Mouse (Mus musculus): ENCODE data around the gene Apeh.
A peak's percentile ranks its signal among the peaks of the same experiment; 100 is the strongest.

Gene Apeh

DNA sequence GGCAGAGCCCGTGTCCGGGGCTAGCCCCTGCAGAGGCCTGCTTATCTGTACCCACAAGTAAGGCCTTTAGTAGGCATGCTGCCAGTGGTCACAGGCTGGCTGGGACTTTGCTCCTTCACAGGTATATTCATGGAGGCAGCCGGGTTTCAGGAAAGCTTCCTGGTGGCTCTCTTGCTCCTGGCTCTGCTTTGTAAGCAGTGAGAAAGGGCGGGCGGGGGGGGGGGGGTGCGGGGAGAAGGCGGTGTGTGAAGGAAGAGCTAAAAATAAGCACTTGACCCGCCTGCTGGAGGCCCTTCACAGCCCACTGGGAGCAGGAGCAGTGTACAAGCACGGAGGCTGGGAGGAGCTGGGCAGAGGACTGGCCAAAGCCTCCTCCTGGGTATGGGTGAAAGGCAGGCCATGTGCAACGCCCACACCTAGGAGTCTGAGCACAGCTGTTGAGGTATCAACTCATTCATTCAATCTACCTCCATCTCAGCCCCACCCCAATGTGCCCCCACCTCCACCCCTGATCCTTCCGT, 25.5 kb upstream of the Apeh start:
- peak in 1 of 2 experiments; percentile 51 for DNase-seq

DNA sequence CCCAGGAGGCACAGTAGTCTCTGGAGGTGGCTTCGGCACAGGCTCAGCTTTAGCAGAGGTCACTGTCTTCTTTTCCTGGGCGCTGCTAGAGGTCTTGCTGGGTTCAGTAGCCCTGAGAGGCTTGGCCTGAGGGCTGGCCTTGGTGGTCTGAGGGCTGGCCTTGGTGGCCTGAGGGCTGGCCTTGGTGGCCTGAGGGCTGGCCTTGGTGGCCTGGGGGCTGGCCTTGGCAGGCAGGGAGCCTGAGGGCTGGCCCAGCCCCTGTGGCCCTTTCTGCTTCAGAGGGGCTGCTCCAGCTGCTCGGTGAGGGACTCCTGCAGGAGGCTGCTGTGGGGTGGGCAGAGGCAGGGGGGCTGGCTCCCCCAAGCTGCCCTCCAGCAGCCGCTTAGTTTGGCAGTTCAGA, 22.7 kb upstream of the Apeh start:
- DNase-seq: no peak

DNA sequence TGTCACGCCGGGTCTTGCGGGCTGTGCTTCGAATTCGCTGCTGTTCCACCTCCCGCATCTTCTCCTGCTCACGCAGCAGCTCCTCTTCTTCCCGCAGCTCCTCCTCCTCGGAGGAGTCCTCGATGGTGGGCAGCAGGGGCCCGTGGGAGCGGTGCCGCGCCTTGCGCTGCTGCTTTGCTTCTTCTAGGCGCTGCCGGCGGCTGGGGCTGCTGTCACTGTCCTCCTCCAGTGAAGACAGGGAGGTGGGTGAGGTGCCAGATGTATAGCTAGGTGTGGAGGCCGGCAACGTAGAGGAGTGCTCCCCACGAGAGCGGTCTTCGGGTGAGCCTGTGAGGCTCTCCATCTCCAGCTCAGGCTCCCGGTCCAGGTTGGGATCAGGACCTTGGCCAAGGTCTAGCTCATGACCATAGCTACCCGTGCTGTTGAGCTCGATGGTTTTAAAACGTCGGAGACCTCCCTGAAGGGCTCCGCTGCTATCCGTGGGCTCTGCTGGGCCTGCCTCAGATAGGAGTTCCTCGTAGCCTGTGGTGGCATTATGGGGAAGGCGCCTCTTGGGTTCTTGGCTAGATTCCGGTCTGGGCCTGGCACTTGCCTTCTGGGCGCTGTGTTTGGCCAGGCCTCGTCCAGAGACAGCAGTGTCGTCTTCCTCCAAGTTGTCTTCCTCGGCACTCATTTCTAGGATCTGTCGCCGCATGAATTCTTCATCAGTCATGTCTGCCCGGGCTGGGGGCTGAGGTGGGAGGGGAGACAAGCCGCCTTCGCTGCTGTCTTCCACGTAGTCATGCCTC, 21.1 kb upstream of the Apeh start:
- no peak for DNase-seq

DNA sequence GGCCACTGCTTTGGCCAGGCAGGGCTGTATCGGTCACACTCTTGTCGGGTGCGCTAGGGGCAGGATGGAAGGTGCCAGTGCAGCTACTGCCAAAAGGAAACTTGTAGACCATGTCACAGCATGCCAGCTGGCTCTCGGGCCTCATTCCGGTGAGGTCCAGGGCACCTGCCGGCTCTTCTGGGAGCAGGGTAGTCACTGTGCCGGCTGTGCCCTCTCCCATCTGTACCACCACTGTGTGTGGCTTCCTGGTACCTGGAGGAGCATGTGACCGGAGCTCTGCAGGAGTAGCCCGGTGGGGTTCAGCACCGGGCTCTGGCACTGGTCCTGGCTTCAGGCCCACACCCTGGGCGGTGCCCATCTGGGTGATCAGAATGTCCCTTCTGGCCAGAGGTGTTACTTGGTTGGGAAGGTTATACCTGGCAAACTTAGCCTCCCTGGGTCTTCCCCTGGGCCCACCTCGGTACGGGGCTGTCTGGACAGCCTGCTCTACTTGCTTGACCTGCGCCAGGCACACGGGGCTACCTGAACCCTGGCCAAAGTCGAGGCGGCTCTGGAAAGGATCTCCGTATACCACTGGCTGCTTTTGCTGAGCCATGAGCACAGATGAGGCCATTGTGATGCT, 18.4 kb upstream of the Apeh start:
- DNase-seq: peak; percentile 76 to 77

DNA sequence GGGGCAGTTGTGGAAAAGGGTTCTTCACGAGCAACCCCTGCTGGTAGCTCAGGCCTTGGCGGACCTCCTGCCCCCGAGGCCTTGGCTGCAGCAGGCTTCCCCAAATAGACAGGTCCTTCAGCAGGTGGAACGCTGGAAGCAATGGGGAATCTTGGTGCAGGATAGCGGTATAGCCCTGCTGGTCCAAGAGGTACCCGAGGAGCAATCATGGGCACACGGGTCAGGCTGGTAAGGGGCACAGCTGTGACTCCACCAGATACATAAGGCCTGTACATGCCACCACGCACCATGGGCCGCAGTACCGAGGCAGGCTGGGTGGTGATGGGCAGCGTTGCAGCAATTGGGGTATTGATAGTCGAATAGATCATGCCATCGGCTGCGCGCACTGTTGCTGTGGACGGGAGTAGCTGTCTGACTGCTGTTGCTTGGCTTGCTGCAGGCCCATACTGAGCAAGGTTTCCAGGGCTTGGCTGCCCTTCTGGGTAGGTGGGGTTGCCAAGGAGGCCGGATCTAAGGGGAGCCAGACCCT, 17.3 kb upstream of the Apeh start:
- peak in 1 of 2 experiments; percentile 50 for DNase-seq

DNA sequence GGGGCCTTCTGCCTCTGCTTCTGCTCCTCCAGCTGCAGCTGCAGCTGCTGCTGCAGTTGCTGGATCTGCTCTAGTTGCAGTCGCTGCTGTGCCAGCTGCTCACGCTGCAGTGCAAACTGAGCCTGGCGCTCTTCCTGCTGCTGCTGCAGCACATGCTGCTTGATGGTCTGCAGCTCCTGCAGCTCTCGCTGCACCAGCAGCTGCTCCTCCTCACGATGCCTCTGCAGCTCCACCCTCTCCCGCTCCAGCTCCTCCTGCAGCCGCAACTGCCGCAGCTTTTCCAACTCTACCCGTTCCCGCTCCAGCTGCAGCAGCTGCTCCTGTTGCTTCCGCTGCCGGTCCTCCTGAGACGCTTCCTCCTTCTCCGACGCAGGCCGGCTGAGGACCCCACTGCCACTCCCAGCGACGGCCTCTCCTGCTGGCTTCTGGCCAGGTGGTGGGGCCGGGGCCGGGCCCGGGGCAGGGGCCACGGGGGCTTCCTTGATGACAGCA, 16.7 kb upstream of the Apeh start:
- no peak for DNase-seq

DNA sequence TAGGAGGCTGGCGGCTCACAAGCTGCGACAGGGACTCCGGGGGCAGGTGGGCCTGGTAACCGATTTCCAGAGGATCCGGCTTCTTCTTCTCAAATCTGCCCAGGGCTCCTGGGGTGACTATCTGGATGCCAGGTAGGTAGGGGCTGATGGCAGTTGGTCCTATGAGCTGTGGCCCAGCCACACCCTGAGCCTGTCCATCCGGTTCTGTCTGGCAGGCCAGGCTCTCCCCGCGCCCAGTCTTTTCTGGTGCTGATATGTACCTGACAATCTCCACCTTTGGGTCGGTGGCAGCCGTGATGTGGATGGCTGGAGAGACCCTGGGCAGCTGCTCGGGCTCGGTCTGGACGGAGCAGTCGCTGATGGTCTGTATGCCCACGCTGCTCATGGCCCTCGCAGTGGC, 15.8 kb upstream of the Apeh start:
- no peak for DNase-seq

DNA sequence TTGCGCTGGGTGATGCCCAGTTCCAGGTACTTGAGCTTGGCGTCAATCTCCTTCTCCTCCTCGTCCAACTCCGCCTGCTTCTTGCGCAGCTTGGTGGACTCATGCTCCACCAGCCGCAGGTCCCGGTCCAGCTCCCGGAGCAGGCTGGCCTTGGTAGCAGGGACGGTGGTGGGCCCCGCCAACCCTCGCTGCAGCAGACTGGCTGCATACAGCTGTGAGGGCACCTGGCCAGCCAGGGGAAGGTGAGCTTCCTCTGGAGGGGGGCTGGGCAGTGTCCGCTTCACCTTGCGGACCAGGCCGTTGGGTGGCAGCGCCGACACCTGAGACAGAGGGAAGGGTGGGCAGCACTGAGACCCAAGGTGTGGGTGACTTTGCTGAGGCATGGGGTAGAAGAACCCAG, 13.5 kb upstream of the Apeh start:
- no peak for DNase-seq

DNA sequence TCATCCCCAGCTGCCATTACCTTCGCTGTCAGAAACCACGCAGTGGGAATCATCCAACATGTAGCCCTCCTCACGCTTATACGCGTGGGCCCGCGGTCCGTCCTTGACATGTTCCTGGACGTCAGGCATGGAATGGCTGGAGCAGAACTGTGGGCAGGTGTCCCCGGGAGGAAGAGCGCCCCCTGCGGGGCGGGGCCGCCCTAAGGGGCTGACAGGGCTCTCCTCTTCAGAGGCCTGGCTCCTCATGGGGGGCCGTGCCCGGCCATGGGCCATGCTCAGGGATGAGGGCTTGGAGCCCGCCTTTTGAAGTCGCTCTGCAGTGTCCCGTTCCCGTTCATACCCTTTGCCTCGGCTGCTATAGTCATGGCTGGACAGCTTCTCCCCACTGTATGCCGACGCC, 11.7 kb upstream of the Apeh start:
- DNase-seq: no peak

DNA sequence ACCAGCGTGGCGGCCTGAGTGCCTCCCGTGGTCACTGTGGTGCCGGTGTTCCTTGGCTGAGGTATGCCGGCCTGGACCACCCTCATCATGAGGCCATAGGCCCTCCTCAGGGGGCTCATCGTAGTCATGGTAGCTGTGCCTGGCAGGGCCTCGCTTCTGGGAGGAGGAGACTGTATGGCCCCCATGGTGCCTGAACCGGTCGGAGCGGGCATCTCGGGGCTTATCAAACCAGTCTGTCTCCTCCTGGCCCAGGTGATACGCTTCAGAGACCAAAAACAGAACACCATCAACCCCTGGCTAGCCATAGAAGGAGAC, 11.1 kb upstream of the Apeh start:
- DNase-seq: no peak

DNA sequence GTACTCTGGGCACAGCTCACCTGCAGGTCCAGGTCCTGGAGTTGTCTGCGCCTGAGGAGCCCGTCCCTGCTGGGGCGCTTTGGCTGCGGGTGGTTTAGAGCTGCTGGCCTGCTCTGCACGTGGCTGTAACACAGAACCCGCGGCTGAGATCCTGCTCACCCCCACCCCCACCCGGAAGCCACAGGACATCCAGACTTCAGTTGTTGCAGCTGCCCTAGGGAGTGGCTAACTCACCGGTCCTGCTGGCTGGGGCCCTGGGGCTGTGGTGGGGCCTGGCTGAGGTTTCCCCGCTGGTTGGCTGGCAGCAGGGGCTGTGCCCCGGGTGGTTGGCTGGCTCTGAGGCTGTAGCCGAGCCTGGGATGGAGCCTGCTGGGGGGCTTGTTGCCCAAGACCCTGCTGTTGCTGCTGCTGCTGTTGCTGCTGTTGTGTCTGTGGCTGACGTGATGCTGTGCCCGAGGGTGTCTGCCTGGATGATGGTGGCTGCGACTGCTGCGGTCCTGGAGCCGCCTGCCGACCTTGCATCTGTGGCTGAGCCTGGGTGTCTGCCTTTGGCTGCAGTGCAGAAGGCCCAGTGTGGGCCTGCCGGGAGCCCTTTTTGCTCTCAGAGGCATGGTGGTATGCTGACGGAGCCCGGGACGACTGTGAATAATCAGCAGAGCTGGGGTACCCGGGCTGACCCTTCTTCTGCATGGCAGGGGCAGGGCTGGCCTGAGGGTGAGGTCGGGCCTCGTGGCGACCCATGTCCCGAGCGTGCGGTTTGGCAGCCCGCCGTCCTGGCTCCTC, 10.6 kb upstream of the Apeh start:
- peak; percentile 63 to 64 for DNase-seq

DNA sequence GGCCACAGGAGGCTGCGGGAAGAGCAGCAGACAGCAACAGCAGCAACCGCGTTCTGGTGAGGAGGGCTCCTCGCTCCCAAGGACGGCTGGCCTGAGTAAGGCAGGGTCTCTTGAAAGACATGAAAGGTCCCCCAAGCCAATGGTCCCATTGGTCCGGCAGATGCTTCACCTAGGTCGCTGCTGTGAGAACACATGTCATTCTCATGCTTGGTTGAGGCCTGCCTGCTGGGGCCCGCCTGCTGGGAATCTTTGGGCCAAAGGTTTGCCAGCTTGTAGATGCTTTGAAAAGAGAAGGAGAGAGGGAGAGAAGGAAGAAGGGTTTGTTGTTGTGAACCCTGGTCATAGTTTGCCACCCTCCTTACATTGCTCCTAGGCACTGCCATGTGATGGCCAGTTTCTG, 5.2 kb upstream of the Apeh start:
- DNase-seq: peak; percentile 60 to 62

DNA sequence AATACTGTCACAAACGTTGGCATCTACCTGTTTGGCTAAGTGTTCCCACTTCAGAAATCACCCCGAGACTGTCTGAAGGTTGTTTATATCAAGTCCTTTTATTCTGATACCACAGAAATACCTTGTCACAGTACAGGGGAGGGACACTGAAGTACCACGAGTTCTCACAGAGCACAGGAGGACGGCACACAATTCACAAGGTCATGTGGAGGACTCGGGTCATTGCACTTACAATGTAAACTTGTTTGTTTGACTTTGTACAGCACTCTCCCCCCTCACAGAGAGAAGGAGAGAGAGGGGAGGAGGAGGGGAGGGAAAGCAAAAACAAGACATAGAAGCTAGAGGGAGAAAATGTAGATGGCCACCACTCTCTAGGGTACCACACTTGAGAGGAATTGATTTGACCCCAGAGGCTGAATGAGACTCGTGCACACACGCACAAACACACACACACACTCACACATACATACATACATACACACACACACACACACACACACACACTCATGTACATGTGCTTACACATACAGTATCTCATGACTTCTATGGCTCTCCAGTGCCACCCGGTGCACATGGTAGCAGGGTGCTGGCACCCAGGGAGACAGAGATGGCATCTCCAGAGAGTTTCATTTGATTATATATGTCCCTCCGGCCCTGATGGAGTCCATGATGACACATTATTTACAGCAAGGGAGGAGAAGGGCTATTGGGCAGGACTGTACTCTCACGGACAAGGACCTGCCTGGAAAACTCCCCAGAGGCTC, 1.7 kb upstream of the Apeh start:
- no peak for DNase-seq

DNA sequence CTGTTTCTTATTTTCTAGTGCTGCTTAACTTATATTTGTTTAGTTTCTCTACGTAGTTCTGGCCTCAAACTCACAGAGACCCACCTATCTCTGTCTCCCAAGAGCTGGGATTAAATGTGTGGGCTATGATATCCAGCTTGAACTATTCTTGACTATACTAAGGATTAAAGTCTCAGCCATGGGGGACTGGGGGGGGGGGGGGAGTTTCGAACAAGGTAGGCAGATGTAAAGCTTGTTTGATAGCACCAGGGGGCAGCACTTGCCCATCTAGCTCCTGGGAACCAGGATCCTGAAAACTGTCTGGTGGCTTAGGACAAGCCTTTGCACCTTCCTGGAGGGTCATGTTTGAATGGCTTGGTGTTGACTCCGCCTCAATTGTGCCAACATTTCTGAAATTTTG, 1.1 kb upstream of the Apeh start:
- peak; percentile 76 for DNase-seq

DNA sequence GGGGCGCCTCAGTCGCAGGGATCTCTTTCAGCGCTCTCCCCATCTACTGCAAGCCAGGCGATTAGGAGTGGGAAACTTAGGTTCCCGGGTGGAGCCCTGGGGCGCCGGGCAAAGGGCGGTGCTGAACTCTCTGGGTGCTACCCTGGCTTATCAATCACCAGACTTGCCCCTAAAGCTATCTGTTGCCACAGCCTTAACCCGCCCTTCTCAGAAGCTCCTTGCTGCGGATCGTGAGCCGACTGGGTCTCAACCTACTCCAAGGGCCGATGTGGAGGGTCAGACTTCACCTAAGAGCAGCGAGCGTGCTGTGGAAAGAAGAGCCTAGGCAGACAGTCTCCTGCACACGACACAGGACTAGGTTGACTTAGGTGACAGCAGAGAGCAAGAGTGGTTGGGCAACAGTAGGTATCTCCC, 599 bp upstream of the Apeh start:
- peak in 1 of 2 experiments; percentile 42 for DNase-seq

DNA sequence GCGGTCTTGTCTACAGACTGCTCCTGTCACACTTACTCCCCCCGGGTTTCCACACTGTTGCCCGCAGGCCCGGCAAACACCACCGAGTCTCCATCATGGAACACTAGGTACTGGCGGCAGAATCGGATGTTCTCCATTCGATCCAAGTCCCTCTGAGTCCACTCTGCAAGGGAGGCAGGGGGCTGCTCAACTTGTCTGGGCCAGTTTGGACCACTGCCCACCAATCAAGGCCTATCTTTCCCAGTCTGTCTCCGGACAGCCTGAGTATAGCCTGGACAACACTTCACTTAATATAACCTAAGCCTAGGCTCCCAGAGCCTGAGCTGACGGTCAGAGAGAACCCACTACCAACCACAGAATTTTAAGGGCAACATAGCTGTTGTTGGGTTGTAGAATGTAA, 820 bp downstream of the Apeh start:
- no peak for DNase-seq

DNA sequence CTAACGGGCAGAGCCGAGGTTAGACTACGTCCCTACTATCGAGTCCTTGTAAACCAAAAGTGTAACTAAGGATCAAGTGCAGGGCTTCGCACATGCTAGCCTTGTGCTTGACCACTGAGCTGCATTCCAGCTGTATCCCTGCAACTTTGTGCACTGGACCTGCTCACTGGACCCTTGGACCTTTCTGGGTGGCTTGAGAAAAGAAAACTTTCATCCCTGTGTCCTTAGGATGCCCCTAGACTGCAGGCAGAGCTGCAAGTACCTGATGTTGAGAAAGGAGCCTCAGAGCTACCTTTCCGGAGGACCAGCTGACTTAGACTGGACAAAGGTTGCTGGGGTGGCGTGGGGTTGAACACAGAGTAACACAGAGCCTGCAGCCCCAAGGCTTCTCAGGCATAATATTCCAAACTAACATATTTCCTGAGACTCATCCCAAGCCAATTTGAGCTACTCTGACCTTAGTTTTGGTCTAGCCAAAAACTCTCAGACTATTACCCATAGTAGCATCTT, 3.7 kb downstream of the Apeh start:
- DNase-seq: no peak

DNA sequence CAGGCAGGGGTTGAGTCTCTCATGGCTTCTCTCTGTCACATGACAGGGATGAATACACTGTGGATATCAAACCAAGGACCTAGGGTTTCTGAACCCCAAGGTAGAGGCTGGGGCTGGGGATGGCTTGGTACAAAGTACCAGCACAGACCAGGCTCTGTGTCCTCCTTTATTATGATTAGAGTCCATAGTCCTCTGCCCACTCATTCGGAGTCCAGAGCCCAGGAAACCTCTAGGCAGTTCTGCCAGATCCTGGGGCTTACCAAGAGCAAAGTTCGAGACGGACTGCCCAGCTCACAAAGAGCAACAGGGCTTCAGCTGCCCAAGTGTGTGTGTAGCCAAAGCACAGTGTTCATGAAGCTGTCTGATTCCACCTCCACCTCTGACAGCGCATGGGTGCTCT, 9.1 kb downstream of the Apeh start:
- no peak for DNase-seq

DNA sequence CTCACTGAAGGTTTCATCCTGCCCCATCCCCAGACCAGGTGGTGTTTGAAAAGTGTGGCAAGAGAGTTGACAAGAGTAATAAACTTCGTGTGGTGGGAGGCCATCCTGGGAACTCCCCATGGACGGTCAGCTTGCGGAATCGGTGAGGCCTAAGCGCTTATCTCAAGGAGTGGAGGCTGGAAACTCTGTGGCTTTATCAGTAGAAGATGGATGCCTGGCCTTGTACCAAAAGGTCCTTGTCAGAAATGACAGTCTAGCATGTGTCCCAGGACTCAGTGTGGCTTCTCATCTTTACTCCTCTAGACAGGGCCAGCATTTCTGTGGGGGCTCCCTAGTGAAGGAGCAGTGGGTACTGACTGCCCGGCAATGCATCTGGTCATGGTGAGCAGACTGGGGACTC, 10.8 kb downstream of the Apeh start:
- no peak for DNase-seq

DNA sequence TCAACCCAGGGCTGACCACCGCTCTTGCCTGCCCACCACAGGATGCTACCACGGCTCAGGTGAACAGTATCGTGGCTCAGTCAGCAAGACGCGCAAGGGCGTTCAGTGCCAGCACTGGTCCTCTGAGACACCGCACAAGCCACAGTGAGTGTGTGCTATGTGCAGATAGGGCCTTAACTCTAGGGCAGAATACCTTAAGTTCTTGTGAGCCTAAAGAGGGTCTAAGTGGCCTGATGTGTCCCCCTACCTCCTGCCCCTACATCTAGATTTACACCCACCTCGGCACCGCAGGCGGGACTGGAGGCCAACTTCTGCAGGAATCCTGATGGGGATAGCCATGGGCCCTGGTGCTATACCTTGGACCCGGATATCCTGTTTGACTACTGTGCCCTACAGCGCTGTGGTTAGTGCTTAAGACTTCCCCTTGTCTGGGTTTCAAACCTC, 11.4 kb downstream of the Apeh start, which contains the start of gene Rnf123:
Gene Rnf123, minus strand, starts transcription at position 359 of the 444 bp plus-strand sequence.
- DNase-seq: no peak

DNA sequence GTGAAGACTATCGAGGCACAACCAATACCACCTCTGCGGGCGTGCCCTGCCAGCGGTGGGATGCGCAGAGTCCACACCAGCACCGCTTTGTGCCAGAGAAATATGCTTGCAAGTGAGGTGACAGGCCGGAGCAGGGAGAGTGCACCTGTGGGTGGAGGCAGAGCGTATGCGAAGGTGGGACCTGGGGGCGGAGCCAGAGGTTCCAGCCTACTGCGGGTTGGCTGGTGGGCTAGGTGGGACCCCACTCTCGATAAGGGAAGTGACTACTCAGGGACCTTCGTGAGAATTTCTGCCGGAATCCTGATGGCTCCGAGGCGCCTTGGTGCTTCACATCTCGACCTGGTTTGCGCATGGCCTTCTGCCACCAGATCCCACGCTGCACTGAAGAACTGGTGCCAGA, 11.9 kb downstream of the Apeh start:
- DNase-seq: peak in 1 of 2 experiments; percentile 44

DNA sequence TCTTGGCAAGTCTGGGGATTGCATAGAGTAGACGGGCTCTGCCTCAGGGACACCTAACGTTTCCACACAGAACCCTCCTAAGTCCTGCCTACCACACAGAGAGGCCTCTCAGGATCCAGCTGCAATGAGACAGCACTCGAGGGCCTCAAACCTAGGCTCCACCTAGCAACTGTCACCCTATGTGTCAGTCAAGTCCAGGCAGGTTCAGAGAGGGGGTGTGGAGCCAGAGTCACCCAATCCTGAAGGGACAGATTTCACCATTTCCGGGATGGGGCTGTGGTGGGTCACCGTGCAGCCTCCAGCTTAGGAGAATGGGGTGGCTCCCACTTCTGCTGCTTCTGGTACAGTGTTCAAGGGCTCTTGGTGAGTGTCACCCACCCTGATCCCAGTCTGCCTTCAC, 14.2 kb downstream of the Apeh start, which contains the start of gene Mst1:
Gene Mst1, plus strand, starts transcription at position 269 of the 400 bp plus-strand sequence.
- DNase-seq: no peak
